Mouse (Mus musculus) right cerebral cortex, postnatal 4 days (tissue): ENCODE results near the gene AI854703.

Experiments used
- DNase-seq: peaks from one replicate; pipeline ENCODE4 v3.0.0-alpha.2; 2022

Gene AI854703

DNA sequence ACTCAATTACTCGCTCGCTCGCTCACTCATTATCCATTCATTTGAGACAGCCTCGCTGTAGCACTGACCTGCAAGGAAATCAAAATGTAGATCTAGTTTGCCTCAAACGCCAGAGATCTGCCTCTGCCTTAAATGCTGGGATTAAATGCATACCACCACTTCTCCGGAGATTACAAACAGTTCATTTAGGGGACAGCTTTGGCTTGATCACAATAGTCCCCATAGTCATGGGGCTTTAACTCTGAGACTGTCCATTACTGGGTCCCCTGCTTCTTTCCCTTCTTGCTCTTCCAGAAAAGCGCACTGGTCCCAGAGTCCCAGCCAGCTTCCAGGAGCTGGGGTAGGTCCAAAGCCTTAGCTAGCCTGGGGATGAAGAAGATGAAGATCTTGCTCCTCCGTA is at the start of gene AI854703:
AI854703 (plus strand) TSS at position 301 of the 400 bp plus-strand sequence.
- DNase-seq: no peak

DNA sequence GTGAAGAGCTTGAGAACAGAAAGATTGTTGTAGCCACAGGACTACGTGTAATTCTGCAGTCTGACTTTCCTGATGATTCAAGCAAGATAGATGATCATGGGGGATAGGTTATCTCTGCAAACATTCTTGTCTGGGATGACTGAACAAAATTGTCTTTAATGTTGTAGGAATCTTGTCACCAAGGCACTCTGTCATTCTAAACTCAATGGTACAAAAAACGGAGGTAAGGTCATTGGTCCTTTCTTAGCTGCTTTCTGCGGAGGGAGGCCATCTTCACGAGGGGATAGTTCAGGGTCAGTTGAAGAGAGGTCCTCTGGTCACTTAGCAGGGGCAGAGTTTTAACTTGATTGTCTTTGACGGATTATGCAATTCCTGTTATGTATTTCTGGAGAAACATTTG is 47.8 kb upstream of the AI854703 start:
- DNase-seq: no peak

DNA sequence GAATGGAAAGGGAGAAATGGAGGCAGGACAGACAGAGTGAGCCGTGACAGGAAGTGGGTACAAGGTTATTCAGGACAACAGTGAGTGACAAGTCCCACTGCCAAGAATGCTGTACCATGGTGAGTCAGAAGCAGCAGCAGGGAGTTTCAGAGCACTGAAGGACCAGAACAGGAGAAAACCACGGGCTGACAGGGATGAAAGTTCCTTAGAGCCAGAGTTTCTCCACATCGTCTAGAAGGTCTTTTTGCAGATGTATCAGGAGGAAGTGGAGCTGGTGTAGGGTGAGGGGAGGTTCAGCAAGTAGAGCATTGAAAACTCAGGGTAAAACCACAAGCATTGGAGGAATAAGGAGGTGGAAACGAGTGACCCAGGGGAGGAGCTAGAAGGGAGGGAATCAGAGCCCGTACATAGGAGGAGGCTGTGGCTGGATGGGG is 47.3 kb upstream of the AI854703 start:
- no peak for DNase-seq

DNA sequence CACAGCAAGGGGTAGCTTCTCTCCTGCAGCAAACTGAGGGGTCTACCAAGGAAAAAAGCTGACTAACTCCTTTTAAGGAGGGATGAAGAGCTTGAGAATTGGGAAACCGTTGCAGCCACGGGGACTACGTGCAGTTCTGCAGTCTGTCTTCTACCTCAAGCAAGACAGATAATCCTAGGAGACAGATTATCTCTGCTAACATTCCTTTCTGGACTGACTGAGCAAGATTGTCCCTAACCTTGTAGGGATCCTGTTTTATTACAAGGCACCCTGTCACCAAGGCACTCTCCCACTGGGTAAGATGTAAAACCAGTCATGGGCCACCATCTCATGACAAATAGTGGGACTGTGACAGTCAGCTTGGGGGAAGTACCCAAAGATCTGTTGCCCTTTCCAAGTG is 45.3 kb upstream of the AI854703 start:
- no peak for DNase-seq

DNA sequence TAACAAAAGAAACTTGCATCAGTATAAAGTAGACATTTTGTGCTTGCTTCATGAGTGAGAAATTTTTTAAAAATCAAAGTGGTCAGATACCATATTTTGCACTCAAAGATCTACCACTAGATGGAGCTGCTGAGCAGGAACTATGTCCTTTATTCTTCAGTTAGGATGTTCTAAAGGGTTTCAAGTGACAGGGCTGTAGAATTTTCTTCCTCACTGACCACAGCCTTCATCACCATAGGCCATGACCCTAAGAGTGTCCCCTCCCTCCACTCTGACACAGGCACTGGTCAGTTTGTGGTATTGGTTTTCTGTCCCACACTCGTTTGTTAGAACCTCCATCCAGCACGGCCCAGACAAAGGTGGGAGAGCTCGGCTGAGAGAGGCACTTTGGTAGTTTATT is 44.5 kb upstream of the AI854703 start:
- peak; percentile 31 for DNase-seq

DNA sequence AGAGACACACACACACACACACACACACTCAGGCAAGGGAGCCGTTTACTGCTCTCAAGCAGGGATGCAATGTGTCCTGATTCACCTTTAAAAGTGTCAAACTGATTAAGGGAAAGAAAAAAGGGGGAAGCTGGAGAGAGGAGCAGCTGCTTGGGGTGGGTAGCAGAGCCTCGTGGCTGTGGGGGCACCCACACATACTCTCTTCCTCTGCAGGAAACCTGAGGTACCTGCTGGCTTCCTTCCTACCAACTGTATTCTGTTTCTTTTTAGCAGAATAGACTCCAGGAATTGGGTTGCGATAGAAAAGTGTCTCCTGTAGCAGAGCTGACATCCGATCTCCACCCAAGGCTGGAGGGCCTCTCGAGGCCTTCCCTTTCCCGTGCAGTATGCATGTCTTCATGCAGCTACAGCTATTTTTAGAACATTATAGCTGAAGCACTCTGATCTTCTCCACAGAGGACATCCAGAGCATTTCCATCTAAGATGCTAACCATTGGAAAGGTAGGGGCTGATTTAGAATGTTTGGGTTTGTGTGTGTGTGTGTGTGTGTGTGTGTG is 37.3 kb upstream of the AI854703 start, which contains the start of gene Gm45021:
Gm45021 (plus strand) TSS at position 417 of the 557 bp plus-strand sequence.
- DNase-seq: no peak

DNA sequence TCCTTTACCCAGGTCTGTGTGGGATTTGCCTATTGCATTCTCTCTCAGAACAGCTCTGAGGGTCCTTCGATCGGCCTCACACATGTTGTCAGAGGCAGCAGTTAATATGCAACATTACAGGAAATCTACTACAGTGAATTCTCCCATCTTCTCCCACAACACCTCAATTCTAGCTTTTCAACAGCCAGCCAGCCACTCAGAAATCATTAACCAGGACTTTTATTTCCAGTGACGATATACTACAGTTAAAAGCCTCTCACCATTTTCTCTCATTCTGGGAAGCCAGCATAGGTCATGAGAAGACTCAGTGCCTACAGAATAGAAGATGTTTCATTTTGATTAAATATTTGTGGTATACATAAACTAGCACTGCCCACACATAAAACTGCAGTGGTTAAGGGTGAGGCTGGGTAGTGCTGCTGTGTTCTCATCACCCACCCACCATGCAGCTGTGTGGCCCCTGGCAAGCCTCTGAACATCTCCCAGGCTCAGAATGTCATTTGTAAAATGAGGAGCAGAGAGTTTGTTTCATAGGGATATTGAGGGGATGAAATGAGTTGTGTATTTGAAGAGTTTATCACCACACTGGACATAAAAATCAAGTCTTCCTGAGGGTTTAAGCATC is 35.2 kb upstream of the AI854703 start:
- no peak for DNase-seq

DNA sequence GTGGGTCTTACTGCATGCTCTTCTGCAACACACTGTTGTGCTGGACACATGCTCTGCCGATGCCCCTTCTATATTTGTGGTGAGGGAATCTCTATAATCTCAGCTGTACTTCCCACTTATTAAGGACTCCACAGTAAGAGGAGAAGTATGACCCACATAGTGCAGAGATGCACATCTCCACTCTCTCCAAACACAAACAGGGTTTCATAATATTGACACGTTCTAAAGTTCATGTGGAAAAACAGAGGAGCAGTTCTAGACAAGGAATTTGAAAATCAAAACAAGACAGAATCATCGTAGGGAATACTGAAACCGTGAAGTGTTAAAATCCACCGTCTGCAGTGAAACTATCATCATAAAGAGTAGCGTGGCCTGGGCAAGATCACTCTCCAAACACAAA is 34.7 kb upstream of the AI854703 start:
- DNase-seq: no peak

DNA sequence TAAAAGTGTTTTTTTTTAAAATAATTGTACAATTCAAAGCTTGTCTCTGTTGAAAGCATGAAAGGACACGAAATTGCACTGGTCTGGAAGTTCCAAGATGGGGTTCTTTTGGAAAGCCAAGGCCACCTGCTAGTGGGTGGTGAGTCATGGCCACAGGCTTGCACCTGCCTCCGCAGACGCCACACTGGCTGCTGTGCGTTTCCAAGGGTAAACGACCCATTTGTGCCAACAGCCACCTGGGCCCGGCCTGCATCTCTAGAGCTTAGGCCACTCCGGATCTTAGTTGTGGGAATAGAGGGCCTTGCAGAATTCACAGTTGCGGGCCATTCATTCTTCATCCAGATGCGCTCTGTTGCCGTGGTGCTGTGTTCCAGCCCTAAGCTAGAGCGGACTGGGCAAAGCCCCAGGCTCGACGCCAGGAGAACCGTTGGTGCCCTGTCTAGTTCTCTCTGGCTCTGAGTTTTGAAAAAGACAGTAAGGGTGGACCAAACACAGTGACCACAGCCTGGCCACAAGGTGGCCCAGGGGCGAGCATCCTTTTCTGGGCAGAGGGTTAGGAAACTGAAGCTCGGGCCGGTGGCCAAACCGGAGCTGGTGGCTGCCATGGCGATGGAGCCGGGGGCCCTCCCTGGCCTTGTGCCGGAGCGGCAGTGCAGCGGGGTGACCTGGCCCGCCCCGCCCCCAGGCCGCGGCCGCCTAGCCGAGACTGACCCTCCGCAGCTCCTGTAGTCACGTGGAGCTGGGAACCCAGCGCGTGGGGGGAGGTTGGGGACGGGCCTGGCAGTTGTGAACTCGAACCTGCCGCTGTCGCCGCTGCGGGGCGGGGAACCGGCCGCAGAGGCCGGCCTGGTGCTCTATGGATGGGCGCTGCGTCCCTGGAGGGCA is 33.2 kb upstream of the AI854703 start, which contains the start of the genes Repin1 and Gm44965:
Repin1 (plus strand) TSS at position 726 of the 885 bp plus-strand sequence.
Gm44965 (plus strand) TSS at position 784 of the 885 bp plus-strand sequence.
- peak; percentile 89 for DNase-seq

DNA sequence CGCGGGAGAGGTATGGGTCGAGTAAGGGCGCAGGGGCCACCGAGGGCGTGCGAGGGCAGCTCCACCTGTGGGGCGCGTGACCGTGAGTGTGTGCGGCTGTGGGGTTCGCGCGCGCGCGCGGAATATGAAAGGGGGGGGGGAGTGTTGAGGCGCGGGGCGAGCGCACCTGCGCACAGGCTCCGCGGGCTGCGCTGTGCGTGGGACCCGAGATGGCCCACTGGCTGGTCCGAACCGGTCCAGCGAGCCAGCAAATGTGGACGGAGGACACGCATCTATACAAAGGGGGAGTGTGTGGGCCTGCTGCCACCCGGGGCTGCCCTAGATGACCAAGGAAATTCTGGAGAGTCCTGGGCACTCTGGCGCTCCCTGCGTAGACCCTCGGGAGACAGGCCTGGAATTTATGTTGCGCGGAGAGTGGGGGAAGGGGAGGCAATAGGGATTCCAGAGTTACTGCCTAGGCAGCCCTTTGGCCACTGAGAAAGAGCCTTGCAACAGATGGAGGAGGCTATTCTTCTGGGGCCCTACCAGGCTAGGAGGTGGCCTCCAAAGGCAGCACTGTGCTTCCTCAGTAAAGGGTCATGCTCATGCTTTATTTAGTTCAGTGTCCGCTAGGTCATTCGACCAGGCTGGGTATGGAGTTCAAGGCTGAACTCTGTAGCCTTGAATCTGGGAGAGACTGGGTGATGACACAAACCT is 32.4 kb upstream of the AI854703 start:
- DNase-seq: no peak

DNA sequence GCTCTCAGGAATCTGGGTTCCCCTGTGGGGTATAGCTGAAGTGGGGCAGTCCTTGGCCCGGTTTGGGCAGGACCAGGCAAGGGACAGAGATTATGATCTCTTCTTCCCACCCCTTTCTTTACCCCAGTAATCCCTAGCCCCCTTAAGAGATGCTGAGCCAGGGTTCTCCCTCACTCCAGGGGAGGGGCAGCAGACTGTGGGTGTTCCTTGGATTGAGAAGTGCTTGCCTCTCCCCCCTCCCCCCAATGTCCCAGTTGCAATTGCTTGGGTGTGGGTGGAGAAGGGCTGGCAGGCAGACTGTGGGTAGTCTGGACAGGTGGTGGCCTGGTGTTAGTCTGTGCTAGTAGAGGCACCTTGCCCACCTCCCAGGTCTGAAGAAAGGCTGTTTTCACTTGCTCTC is 31.3 kb upstream of the AI854703 start:
- no peak for DNase-seq

DNA sequence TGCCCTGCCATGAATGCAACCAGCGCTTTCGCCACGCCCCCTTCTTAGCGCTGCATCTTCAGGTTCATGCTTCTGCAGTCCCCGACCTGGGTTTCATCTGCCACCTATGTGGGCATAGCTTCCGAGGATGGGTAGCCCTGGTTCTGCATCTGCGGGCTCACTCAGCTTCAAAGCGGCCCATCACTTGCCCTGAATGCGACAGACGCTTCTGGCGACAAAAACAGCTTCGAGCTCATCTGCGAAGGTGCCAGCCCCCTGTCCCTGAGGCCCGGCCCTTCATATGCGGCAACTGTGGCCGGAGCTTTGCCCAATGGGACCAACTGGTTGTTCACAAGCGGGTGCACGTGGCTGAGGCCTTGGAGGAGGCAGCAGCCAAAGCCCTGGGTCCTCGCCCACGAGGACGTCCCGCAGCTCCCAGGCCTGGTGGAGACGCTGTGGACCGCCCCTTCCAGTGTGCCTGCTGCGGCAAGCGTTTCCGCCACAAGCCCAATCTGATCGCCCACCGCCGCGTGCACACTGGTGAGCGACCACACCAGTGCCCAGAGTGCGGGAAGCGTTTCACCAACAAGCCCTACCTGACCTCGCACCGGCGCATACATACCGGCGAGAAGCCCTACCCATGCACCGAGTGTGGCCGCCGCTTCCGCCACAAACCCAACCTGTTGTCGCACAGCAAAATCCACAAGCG is 29.9 kb upstream of the AI854703 start:
- DNase-seq: no peak

DNA sequence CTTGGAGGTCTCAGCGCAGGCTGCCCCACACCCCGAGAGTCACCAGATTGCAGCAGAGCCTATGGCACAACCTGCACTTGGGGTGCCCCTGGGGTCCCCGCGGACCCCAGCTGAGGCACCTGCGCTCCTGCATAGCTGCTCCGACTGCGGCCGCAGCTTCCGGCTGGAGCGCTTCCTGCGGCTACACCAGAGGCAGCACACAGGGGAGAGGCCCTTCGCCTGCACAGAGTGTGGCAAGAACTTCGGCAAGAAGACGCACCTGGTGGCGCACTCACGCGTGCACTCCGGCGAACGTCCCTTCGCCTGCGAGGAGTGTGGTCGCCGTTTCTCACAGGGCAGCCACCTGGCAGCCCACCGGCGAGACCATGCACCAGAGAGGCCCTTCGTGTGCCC is 29.3 kb upstream of the AI854703 start:
- no peak for DNase-seq

DNA sequence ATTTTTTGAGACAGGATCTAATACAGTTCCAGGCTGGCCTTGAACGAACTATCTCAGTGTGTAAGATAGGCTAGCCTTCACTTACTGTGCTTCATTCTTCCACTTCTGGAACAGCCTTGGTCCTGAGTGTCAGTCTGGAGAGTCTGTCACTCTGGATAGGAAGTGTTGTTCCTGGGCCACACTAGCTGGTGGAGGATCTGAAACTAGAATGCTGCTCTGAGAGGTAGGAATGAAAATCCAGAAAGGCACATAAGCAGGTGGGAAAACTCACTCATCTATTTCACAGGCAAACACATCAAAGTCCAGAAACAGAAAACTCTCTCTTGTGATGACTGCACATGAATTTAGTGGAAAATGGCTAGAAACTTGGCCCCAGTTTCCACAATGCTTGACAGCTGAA is 26.0 kb upstream of the AI854703 start:
- no peak for DNase-seq

DNA sequence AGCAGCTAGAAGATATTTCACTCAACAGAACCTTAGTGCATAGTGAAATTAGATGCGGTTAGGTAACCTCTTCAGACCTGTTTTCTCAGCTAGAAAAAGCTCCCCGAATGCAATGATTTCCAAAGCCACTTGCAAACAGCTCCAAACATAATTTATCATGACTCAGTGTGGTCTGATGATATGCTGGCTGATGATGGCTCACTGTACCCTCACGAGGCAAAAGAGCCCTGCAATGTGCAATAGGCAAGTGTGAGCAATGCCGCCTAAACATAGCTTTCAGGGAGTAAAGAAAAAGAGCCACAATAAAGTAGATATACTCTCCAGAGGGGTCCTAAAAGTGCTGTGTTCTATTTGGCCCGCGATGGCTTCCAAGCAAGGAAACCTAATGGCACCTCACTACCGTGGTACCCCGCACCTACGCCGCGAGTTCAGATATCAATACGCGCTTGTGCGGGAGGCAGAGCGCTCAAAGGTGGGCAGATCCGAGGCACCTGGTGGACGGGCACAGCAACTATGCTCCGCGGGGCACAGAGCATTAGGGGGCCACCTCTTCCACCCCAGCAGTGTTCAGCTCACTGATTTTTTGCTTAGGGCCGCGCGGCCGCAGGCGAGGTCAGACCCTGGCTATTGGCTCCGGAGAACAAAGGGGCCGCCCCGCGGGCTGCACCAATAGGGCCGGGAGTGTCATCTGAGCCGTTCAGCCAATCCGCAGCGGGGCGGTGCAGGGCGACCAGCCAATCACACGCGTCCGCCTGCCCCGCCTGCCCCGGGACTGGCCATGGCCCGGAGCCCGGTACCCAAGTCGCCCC is 25.1 kb upstream of the AI854703 start, which contains the start of gene Zfp775:
Zfp775 (plus strand) TSS at position 793 of the 809 bp plus-strand sequence.
- peak; percentile 96 for DNase-seq

DNA sequence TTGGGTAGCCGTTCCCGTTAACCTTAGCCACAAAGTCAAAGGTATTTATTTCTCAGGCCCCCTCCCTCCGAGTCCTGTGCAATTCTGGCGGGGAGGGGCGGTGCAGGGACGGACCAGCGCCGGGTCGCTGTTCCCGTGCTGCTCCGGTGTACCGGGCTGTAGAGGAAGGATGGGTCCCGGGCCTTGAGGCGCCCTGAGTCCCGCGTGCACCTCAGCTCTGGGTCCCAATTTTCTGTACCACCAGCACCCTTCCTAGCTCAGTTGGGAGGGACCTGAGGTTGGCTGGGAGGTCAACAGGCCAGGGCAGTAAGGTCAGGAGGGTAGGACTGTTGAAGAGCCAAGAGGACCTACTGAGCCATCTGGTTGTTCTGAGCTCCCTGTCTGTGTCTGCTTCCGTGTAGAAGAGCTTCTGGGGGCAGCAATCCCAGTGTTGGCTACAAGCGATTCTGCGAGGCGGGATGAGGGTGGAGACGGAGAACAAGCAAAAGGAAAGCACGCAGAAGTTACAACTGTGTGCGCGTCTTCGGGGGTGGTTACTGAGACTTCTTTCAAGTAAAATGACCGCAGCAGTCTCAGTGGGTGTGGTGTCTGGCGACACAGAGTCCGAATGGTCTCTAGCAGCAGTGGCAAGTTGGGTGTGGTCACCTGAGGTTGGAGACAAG is 24.4 kb upstream of the AI854703 start:
- DNase-seq: peak; percentile 56

DNA sequence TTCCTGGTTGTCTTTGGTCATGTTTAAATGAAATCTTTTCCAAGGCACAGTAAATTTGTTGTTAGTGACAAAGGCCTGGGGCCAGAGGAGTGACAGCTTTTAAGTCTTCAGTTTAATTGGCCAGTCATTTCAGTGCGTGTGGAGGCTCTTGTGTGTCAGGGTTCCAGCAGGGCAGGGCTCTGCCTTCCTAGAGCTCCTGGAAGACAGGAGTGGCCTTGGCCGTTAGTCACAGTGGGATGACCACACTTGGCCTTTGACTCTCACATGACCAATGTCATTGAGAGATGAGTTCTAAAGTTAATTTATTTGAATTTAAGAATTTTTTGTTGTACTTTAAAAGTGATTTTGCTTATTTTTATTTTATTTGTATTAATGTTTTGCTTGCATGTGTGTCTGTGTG is 18.4 kb upstream of the AI854703 start:
- no peak for DNase-seq

DNA sequence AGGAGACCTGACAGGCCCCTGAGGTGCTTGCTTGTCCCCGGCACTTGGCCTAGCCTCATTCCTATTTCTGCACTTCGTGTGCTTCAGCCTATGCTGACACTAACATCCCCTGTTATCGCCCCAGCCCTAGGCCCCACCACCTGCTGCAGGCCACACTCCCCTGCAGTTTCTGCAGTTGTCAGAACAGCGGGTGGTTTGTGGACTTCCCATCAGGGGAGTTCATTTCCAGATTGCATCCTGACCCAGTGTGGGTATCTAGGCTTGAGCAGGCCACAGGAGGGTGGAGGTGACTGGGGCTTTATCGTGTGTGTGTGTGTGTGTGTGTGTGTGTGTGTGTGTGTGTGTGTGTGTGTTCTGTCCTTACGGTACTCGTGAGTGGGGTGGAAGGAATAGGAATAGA is 17.1 kb upstream of the AI854703 start:
- DNase-seq: no peak

DNA sequence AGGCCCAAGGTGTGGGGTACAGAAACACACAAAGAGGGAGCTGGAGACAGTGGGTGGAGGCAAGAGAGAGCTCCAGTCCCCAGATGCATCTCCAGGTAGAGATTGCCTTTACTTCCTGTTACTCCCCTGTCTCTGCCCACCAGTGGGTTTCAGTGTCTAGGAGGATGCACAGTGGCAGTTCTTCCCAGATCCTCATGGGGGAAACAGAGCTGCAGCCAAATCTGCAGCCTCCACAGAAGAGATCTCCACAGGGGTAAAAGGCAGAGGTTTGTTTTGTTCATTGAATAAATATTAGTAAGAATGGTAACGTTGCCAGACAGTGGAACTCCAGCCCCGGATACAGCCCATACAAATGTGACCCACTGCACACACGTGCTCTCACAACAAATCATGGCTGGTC is 15.9 kb upstream of the AI854703 start:
- no peak for DNase-seq

DNA sequence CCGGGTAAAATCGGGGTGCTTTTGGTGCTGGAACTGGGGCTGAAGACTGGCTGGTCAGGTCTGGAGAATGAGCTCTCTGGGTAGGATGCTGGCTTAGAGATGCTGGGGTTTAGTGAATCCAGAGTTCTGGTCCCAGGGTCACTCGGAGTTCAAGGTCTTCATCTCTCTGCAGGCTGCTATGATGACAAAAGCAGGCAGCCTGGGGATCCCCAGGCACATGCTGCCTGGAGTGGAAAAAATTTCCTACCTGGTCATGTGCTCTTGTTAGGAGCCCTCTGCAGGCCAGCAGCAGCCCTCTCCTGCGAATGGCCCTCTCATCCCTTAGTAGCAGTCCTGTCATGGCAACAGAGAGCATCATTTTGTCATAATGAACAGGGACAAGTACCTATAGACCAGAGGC is 13.1 kb upstream of the AI854703 start:
- DNase-seq: no peak

DNA sequence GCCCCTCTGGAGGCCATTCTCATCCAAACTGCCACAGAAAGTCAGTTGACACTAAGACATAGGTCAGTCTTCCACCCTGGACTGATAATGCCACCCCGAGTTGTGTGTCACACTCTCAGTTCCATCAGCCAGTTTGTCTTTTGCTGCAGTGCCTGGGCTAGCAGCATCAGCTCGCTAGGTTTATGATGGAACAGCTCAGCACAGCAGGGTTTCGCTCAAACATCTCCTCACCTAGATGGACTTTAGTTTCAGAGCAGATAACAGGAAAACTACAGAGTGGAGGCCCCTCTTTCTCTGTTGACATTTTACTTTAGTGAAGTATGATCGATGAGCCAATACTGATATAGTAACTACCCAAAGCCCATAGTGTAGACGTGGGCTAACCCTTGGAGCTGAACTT is 11.8 kb upstream of the AI854703 start:
- no peak for DNase-seq
